Mouse (Mus musculus): ENCODE data around the gene Tnfrsf21.

Gene Tnfrsf21

GRCm38 (mm10) chr17:43130115-43130869, 113.9 kb downstream of the Tnfrsf21 start:
- DNase-seq (ENCODE audit: low read depth), result no peak

DNA sequence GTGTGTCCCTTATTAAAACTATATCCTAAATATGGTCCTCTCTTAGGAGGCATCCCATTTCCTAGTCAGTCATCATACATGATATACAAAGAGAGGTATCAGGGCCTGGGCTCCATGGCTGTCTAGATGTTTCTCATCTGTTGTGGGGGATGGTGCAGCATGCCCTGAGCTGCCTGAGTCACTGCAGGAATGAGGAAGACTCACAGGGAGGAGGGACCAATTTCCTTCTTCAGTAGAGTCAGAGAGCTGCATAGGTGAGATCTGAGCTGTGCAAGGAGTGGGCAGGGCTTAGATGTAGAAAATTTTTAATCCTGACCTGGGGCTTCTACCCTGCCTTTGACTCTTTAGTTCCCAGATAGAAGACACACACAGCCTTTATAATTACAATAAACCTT, 114.5 kb downstream of the Tnfrsf21 start:
- no peak for DNase-seq (ENCODE audit: low read depth)

DNA sequence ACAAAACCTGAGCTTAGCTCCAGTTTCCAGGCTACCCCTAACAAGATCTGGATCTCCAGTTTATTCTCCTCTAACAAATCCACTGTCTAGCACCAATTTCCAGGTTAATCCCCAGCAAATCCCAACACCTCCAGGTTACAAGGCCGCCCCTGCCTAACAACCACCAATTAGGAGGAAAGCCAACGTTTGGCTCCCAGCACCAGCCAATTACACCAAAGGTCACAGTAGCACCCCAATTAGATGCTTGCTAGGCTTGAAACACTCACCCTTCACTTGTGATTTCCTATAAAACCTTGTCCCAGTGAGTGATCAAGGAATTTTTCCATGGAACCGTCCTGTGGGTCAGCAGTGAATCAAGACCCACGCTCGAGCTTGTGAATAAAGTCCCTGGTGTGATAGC, 116.1 kb downstream of the Tnfrsf21 start:
- no peak for DNase-seq (ENCODE audit: low read depth)

DNA sequence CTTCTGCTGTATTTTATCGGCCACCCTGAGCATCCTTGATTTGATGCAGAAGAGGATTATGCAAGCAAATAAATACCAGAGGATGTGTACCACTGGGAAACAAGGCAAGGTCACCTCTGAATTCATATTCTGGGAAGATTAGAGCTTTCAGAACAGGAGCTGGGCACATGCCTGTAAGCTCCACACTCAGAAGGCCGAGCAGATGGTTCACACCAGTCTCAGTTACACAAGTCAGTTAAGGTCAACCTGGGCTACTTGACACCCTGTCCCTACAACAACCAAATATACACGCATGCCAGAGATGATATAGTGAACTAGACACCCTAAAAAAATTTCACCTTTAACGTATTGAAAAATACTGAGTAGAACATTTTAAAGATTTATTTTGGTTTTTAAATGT, 116.8 kb downstream of the Tnfrsf21 start:
- no peak for DNase-seq (ENCODE audit: low read depth)

DNA sequence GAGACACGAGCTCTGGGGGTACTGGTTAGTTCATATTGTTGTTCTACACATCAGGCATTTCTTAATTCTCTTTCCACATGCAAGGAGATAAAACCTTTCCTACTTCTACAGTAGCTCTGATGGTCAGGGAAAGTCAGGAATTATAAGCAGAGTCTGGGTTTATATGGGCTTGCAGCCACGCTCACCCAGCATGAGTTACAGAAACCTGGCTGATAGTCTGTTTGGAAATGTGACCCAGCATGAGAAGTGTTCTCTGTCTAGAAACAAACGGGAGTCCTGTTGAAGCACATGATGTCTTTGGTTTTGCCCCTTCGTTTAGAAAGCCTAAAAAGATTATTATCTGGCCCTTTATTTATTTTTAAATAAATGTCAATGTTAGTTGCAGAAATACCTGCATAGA, 118.6 kb downstream of the Tnfrsf21 start:
- DNase-seq (ENCODE audit: low read depth), result no peak

DNA sequence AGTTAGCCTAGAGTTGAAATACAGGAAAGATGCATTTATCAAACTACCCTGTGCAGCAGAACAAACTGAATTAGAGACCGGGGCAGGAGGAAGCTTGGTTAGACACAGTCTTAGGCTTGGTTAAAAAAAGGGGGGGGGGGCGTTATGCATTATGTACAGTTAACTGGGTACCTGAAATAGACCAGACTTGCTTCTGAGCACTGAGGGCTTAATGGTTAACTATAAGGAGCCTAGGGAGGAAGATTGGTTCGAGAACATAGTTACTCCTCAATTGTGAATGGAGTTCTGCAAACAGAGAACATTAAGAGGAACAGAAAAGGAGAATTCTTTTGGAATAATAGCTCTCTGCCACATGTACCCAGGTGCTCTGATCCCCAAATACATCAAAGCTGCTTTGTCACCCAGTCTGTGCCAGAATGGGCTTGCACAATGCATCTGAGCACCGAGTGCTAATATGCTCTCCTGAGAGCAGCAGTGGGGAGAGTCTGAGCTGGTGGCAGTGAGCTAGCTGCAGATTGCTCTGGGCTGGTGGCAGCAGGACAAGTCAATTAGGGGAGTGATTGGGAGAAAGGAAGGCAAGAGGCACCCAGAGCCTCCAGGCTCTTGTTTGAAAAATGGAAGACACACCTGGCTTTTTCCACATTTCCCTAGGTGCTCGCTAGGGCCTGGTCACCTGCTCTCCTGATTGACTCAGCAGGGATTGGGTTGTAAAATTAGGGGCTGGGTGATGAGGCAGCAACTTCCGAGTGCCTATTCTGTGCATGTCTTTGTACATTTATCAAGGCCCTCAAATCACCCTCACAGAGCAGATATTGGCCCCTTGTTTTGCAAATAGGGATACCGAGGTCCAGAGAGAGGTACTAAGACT, 119.3 kb downstream of the Tnfrsf21 start:
- DNase-seq (ENCODE audit: low read depth), result no peak

DNA sequence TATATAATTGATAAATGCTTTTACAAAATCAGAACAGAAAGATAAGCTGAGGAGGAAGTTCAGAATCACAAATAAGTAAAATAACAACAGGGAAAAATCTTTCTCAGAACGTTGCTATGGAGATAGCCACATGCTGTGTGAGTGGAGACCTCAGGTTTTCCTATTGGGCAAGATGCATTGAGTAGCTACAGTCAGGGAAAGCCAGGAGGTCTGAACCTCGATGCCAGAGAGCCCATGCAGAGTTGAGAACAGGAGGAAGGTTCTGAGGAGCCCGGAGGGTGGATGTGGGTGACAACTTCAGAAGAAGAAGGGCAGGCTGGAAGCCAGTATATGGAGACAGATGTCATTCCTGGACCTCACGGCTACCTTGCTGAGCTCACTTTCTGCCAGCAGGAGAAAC, 120.4 kb downstream of the Tnfrsf21 start:
- no peak for DNase-seq (ENCODE audit: low read depth)

- DNase-seq (ENCODE audit: low read depth), result no peak
Measured at GRCm38 (mm10) chr17:43137838-43138237, 121.5 kb downstream of the Tnfrsf21 start.

DNA sequence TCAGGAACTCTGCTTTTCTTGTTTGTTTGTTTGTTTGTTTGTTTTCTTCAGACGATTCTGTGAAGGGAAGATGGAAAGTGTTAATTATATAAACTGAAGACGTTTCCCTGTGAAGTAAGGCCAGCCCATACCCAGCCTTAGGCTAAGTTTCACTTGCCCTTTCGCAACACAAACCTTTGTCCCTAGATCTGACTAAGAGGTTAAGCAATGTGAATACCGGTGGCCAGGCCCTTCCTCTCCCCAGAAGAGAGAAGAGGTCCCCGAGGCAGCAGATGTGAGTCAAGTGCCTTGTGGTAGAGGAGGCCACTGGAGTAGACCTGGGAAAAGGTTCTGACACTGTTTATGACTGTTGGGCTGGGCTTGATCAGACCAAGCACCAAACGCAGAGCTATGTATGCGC, 122.0 kb downstream of the Tnfrsf21 start:
- no peak for DNase-seq (ENCODE audit: low read depth)
